Mouse (Mus musculus): ENCODE measurements around the gene Aanat. TPM values are rescaled to one million over a fixed set of nuclear protein-coding genes. Genes with fewer than 3 reads are reported as not detected.

The Aanat gene
- total and polyA plus RNA-seq, 3 experiments = not detected

GRCm38 (mm10) chr11:116602043-116602442 is 15.8 kb downstream of the Aanat start:
- no peak for DNase-seq (ENCODE audit: low read depth, low spot score)
- no peaks in the 10 kb centered on the region; a peak in 1 of 4 replicates for H3K36me3 ChIP-seq (ENCODE audit: control insufficient read depth in 1 of 2, insufficient read depth in 2 of 2, low read length in 2 of 2)
- no peaks in the 10 kb centered on the region for H3K9me3 ChIP-seq (replicated peaks; ENCODE audit: insufficient read depth, low read length)
- TF ChIP-seq ZKSCAN1 (IDR thresholded peaks at IDR 0.05; ENCODE audit: low read depth, low read length) (no peak), ZC3H11A (IDR thresholded peaks at IDR 0.05; ENCODE audit: low read depth, low read length) (no peak), USF1 (IDR thresholded peaks at IDR 0.05; ENCODE audit: low read depth, low read length) (no peak), UBTF (IDR thresholded peaks at IDR 0.05; ENCODE audit: borderline replicate concordance, insufficient read depth, low read depth, low read length) (no peak), RCOR1 (IDR thresholded peaks at IDR 0.05; ENCODE audit: low read depth, low read length) (no peak), TBP (IDR thresholded peaks at IDR 0.05; ENCODE audit: low read depth, low read length) (no peak), NRF1 (IDR thresholded peaks at IDR 0.05; ENCODE audit: insufficient read depth, low read depth, low read length, poor library complexity, severe bottlenecking) (no peak), MYB (IDR thresholded peaks at IDR 0.05; ENCODE audit: low read depth, low read length) (no peak), GATA1 (IDR thresholded peaks at IDR 0.05; ENCODE audit: low read depth, low read length) (no peak), CHD2 (IDR thresholded peaks at IDR 0.05; ENCODE audit: low read length) (no peak), POLR2A (IDR thresholded peaks at IDR 0.05; ENCODE audit: control insufficient read depth in 1 of 2, insufficient read depth in 1 of 2, low read depth in 1 of 2, low read length in 2 of 2, poor library complexity in 1 of 2) (no peak)
- no peaks in the 10 kb centered on the region for H3K27me3 ChIP-seq (ENCODE audit: control insufficient read depth in 1 of 2, insufficient read depth in 2 of 2, low read length in 2 of 2)
- no peak overlapping the region for H3K27ac ChIP-seq (ENCODE audit: control insufficient read depth, low read depth, low read length)
- H3K79me2 ChIP-seq (ENCODE audit: control insufficient read depth, insufficient read depth, low read length, poor library complexity) = no peaks in the 10 kb centered on the region
- H3K4me1 ChIP-seq (ENCODE audit: control insufficient read depth in 1 of 2, insufficient read depth in 2 of 2, low read length in 2 of 2) = no peaks in the 10 kb centered on the region
- H3K4me3 ChIP-seq (ENCODE audit: control insufficient read depth in 1 of 2, insufficient read depth in 1 of 2, low read depth in 2 of 2, low read length in 2 of 2) = no peak overlapping the region
- H3K9ac ChIP-seq (ENCODE audit: control insufficient read depth, low read depth, low read length, poor library complexity, severe bottlenecking) = no peak overlapping the region

- H3K79me2 ChIP-seq (ENCODE audit: control insufficient read depth, insufficient read depth, low read length, poor library complexity) = no peaks in the 10 kb centered on the region
- peak; percentile 63 for DNase-seq (ENCODE audit: low read depth, low spot score)
- no peak overlapping the region for H3K4me3 ChIP-seq (ENCODE audit: control insufficient read depth in 1 of 2, insufficient read depth in 1 of 2, low read depth in 2 of 2, low read length in 2 of 2)
- H3K9ac ChIP-seq (ENCODE audit: control insufficient read depth, low read depth, low read length, poor library complexity, severe bottlenecking) = no peak overlapping the region
- H3K27ac ChIP-seq (ENCODE audit: control insufficient read depth, low read depth, low read length) = no peak overlapping the region
- H3K36me3 ChIP-seq (ENCODE audit: control insufficient read depth in 1 of 2, insufficient read depth in 2 of 2, low read length in 2 of 2) = no peaks in the 10 kb centered on the region; a peak in 1 of 4 replicates
- H3K9me3 ChIP-seq (replicated peaks; ENCODE audit: insufficient read depth, low read length) = no peaks in the 10 kb centered on the region
- no peaks in the 10 kb centered on the region for H3K27me3 ChIP-seq (ENCODE audit: control insufficient read depth in 1 of 2, insufficient read depth in 2 of 2, low read length in 2 of 2)
- H3K4me1 ChIP-seq (ENCODE audit: control insufficient read depth in 1 of 2, insufficient read depth in 2 of 2, low read length in 2 of 2) = no peaks in the 10 kb centered on the region
- peak; percentile 78 for TF ChIP-seq SMC3 (IDR thresholded peaks at IDR 0.05; ENCODE audit: low read depth, low read length)
- TF ChIP-seq BHLHE40 (IDR thresholded peaks at IDR 0.05; ENCODE audit: borderline replicate concordance, low read depth, low read length) = no peak
- no peak for TF ChIP-seq ETS1 (IDR thresholded peaks at IDR 0.05; ENCODE audit: low read depth, low read length)
- no peak for TF ChIP-seq CHD2 (IDR thresholded peaks at IDR 0.05; ENCODE audit: low read length)
- no peak for TF ChIP-seq USF1 (IDR thresholded peaks at IDR 0.05; ENCODE audit: low read depth, low read length)
- TF ChIP-seq MEF2A (IDR thresholded peaks at IDR 0.05; ENCODE audit: extremely low read depth, insufficient replicate concordance, low read depth, low read length, poor library complexity, severe bottlenecking) = no peak
- no peak for TF ChIP-seq USF2 (IDR thresholded peaks at IDR 0.05; ENCODE audit: borderline replicate concordance in 1 of 2, insufficient read depth in 1 of 2, low read depth in 1 of 2, low read length in 2 of 2)
- peak; percentile 49; the same call in 1 of the 2 replicates for TF ChIP-seq ZC3H11A (IDR thresholded peaks at IDR 0.05; ENCODE audit: low read depth, low read length)
- TF ChIP-seq UBTF (IDR thresholded peaks at IDR 0.05; ENCODE audit: borderline replicate concordance, insufficient read depth, low read depth, low read length) = no peak
- TF ChIP-seq ZMIZ1 (IDR thresholded peaks at IDR 0.05; ENCODE audit: low read depth, low read length) = no peak
- TF ChIP-seq ZNF384 (IDR thresholded peaks at IDR 0.05; ENCODE audit: low read depth, low read length) = no peak
- TF ChIP-seq TCF12 (IDR thresholded peaks at IDR 0.05; ENCODE audit: low read depth, low read length) = no peak
- TF ChIP-seq SIN3A (IDR thresholded peaks at IDR 0.05; ENCODE audit: low read length) = no peak
- no peak for TF ChIP-seq KAT2A (conservative IDR thresholded peaks at IDR 0.05; ENCODE audit: low read depth, low read length)
- no peak for TF ChIP-seq NELFE (IDR thresholded peaks at IDR 0.05; ENCODE audit: low read depth, low read length)
- no peak for TF ChIP-seq ZKSCAN1 (IDR thresholded peaks at IDR 0.05; ENCODE audit: low read depth, low read length)
- TF ChIP-seq CTCF (IDR thresholded peaks at IDR 0.05 in 2 of 3, conservative IDR thresholded peaks at IDR 0.05 in 1 of 3; ENCODE audit: control insufficient read depth in 1 of 3, insufficient read depth in 1 of 3, low read depth in 2 of 3, low read length in 3 of 3, poor library complexity in 1 of 3, severe bottlenecking in 1 of 3) = peak; percentile 72 to 81 (median 79)
- no peak for TF ChIP-seq MAFK (IDR thresholded peaks at IDR 0.05; ENCODE audit: borderline replicate concordance, low read depth, low read length)
- no peak for TF ChIP-seq MYB (IDR thresholded peaks at IDR 0.05; ENCODE audit: low read depth, low read length)
- no peak for TF ChIP-seq MXI1 (IDR thresholded peaks at IDR 0.05; ENCODE audit: low read depth, low read length)
- no peak for TF ChIP-seq GABPA (IDR thresholded peaks at IDR 0.05; ENCODE audit: low read depth, low read length)
- TF ChIP-seq MAX (IDR thresholded peaks at IDR 0.05; ENCODE audit: low read length) = no peak
- TF ChIP-seq TBP (IDR thresholded peaks at IDR 0.05; ENCODE audit: low read depth, low read length) = no peak
- peak; percentile 67 for TF ChIP-seq RAD21 (IDR thresholded peaks at IDR 0.05; ENCODE audit: low read depth, low read length)
- TF ChIP-seq EP300 (IDR thresholded peaks at IDR 0.05; ENCODE audit: low read depth in 1 of 2, low read length in 2 of 2) = no peak
- no peak for TF ChIP-seq E2F4 (IDR thresholded peaks at IDR 0.05; ENCODE audit: borderline replicate concordance, low read depth, low read length)
- no peak for TF ChIP-seq ELF1 (IDR thresholded peaks at IDR 0.05; ENCODE audit: low read depth, low read length)
Observed at GRCm38 (mm10) chr11:116603339-116603738, 17.1 kb downstream of the Aanat start.
